Mouse (Mus musculus) thymus, adult 2 months (tissue): Measurements from ENCODE around the gene Ndst2.

ENCODE experiments used
- CTCF ChIP-seq: fragments of 200-500 bp; IDR thresholded peaks from 2 replicates; pipeline ENCODE4 v1.5.1; 2012; ENCODE audit warnings: mild to moderate bottlenecking, control low read depth, low read length, moderate library complexity, borderline replicate concordance; ENCODE audit not compliant: control insufficient read depth, poor library complexity, insufficient read depth; ENCODE audit errors: extremely low read depth
- POLR2A ChIP-seq: fragments of 200-500 bp; IDR thresholded peaks from 2 replicates; pipeline ENCODE4 v1.6.1; 2012; ENCODE audit warnings: mild to moderate bottlenecking, low read length, control low read depth, moderate library complexity; ENCODE audit not compliant: control insufficient read depth, poor library complexity, insufficient read depth; ENCODE audit errors: extremely low read depth

DNA sequence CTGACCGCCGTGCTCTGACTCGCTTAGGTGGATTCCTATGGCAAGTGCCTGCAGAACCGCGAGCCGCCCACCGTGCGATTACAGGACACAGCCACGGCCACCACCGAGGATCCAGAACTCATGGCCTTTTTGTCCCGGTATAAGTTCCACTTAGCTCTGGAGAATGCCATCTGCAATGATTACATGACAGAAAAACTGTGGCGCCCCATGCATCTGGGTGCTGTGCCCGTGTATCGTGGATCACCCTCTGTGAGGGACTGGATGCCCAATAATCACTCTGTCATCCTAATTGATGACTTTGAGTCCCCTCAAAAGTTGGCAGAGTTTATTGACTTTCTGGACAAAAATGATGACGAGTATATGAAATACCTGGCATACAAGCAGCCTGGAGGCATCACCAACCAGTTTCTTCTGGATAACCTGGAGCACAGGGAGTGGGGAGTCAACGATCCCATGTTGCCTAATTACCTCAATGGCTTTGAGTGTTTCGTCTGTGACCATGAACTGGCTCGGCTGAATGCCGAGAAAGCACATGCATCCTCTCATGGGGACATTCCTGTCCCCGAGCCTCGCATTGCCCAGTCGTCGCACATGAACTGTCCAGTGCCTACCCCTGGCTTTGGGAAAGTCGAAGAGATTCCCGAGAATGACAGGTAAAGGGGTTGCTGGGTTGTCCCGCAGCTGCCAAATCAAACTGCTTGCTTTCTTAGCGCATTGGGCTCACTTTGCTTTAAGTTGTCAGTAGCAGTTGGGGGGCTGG, 38.4 kb downstream of the Ndst2 start:
- TF ChIP-seq POLR2A (no peak), CTCF (no peak)
